Mouse (Mus musculus): ENCODE measurements around the gene Tmem201. TPM values are rescaled to one million over a fixed set of nuclear protein-coding genes. Genes with fewer than 3 reads are reported as not detected.

Gene Tmem201
- polyA plus RNA-seq, 2 experiments, result 3.5 to 7.2 TPM

DNA sequence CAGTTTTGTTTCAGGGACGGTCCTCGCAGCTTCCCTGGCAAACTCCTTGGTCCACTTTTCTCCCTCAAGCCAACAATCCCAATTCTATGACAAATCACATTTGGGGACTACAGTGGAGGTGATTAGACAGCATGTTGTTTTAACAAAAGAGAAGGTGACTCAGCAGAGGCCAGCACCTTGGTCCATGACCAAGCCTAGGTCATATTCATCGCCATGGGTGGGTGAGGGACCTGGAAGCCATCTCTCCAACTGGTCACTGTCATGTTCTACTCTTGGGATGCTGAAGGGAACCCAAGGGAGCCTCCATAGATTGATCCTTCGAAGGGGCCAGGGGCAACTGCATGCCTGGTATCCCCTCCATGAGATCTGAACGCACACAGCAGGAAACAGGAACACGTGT lies 3.6 kb downstream of the Tmem201 start:
- WGBS (ENCODE audit: insufficient replicate concordance), result 74% methylated on average over 6 of the region's 6 CpGs
- DNase-seq (ENCODE audit: low read depth in 3 of 3, low spot score in 3 of 3) (no peak), ATAC-seq (ENCODE audit: insufficient read depth) (no peak)
- no peak overlapping the region for H3K27ac ChIP-seq
- H3K9ac ChIP-seq (replicated peaks), result no peak overlapping the region
- H3K36me3 ChIP-seq (replicated peaks; ENCODE audit: control insufficient read depth, insufficient read depth, low read depth), result no peaks in the 10 kb centered on the region; the same call in 1 of the 2 replicates
- no peak overlapping the region for H3K4me3 ChIP-seq (ENCODE audit: insufficient read depth in 1 of 2, low read depth in 2 of 2, low read length in 2 of 2)
- no peaks in the 10 kb centered on the region for H3K27me3 ChIP-seq (ENCODE audit: control insufficient read depth, insufficient read depth, low read length)
- peaks cover 0 to 10% of the 10 kb centered on the region in 2 experiments; a peak in 3 of 4 replicates for H3K4me1 ChIP-seq (replicated peaks; ENCODE audit: control insufficient read depth in 2 of 2, insufficient read depth in 2 of 2, low read length in 1 of 2)
- no peak overlapping the region for H3K4me2 ChIP-seq (ENCODE audit: low read depth)
- TF ChIP-seq CTCF (IDR thresholded peaks at IDR 0.05; ENCODE audit: low read depth), result no peak
- no peak for TF ChIP-seq EP300 (IDR thresholded peaks at IDR 0.05; ENCODE audit: low read depth)
- H3K9me3 ChIP-seq (ENCODE audit: control insufficient read depth, low read length), result no peaks in the 10 kb centered on the region

DNA sequence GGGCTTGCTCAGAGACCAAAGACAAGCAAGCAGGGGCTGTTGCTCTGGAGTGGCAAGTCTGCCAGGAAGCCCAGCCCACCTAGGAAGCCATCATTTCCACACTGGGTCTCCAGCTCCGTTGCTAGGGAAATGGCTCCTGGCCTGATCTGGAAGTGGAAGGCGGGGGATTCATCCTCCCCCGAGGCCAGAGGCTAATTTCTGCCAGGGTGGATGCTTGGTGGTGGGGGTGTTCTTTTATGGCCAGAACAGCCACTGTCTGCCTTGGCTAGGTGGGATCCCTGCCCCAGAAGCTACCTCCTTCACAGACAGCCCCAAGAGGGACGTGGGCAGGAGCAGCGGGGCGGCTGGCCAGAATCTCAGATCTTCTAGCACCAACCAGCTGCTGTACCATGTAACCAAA lies 4.1 kb downstream of the Tmem201 start:
- H3K4me2 ChIP-seq (ENCODE audit: low read depth), result no peak overlapping the region
- WGBS (ENCODE audit: insufficient replicate concordance), result 59% methylated on average over 6 of the region's 6 CpGs

DNA sequence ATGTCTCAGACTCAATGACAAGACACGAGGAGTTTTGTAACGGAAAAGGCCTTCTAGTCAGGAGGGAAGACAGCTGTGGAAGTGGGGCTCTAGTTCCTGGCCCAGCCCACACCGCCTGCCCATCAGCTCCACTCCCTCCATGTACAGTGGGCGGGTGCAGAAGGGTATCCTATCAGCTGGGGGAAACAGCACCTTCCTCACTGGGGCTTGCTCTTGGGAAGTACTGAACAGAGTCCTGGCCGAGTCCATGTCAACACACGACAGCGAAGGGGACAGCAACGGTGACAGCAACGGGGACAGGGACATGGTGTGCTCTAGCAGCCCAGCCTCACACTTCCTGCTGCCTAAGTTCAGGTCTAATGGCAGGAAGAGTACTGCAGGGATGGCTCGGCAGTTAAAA lies 5.0 kb downstream of the Tmem201 start:
- TF ChIP-seq EP300 (IDR thresholded peaks at IDR 0.05; ENCODE audit: low read depth), result no peak
- no peak for TF ChIP-seq CTCF (IDR thresholded peaks at IDR 0.05; ENCODE audit: low read depth)
- no peak overlapping the region for H3K27ac ChIP-seq
- H3K27me3 ChIP-seq (ENCODE audit: control insufficient read depth, insufficient read depth, low read length), result no peaks in the 10 kb centered on the region
- H3K9me3 ChIP-seq (ENCODE audit: control insufficient read depth, low read length), result no peaks in the 10 kb centered on the region
- H3K36me3 ChIP-seq (replicated peaks; ENCODE audit: control insufficient read depth, insufficient read depth, low read depth), result no peaks in the 10 kb centered on the region; the same call in 1 of the 2 replicates
- no peak for DNase-seq (ENCODE audit: low read depth in 3 of 3, low spot score in 3 of 3)
- no peak overlapping the region for H3K4me3 ChIP-seq (ENCODE audit: insufficient read depth in 1 of 2, low read depth in 2 of 2, low read length in 2 of 2)
- ATAC-seq (ENCODE audit: insufficient read depth), result no peak
- WGBS (ENCODE audit: insufficient replicate concordance), result 38% methylated on average over 10 of the region's 10 CpGs
- no peak overlapping the region for H3K9ac ChIP-seq (replicated peaks)
- H3K4me1 ChIP-seq (replicated peaks; ENCODE audit: control insufficient read depth in 2 of 2, insufficient read depth in 2 of 2, low read length in 1 of 2), result peaks cover 0 to 9% of the 10 kb centered on the region in 2 experiments; a peak in 3 of 4 replicates
- no peak overlapping the region for H3K4me2 ChIP-seq (ENCODE audit: low read depth)

More for the DNA sequence above, 4.1 kb downstream of the Tmem201 start:
- Histone ChIP-seq H3K9me3 (ENCODE audit: control insufficient read depth, low read length) (no peaks in the 10 kb centered on the region), H3K4me3 (ENCODE audit: insufficient read depth in 1 of 2, low read depth in 2 of 2, low read length in 2 of 2) (no peak overlapping the region), H3K36me3 (replicated peaks; ENCODE audit: control insufficient read depth, insufficient read depth, low read depth) (no peaks in the 10 kb centered on the region; the same call in 1 of the 2 replicates), H3K9ac (replicated peaks) (no peak overlapping the region), H3K27ac (no peak overlapping the region), H3K27me3 (ENCODE audit: control insufficient read depth, insufficient read depth, low read length) (no peaks in the 10 kb centered on the region), H3K4me1 (replicated peaks; ENCODE audit: control insufficient read depth in 2 of 2, insufficient read depth in 2 of 2, low read length in 1 of 2) (peaks cover 0 to 10% of the 10 kb centered on the region in 2 experiments; a peak in 3 of 4 replicates)
- TF ChIP-seq CTCF (IDR thresholded peaks at IDR 0.05; ENCODE audit: low read depth) (no peak), EP300 (IDR thresholded peaks at IDR 0.05; ENCODE audit: low read depth) (no peak)
- DNase-seq (ENCODE audit: low read depth in 3 of 3, low spot score in 3 of 3) (no peak), ATAC-seq (ENCODE audit: insufficient read depth) (no peak)

DNA sequence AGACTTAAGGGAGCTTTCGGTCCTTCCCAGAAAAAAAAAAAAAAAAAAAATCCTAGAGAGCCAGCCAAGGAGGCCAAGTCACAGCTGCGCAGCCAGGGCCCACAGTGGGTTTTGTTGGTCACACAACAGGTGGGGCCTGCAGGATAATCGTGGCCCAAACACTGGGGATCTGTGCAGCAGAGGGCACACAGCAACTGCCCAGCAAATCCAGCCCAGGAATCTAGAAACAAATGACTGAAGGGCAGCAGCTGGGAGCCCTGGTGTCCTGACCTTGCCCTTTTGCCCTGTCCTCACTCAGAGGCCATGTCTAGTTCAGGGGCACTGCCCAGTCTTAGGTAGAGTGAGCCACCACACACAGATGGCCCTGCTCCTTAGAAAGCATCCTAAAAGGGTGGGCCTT lies 5.5 kb downstream of the Tmem201 start:
- peaks cover 0 to 8% of the 10 kb centered on the region in 2 experiments; a peak in 3 of 4 replicates for H3K4me1 ChIP-seq (replicated peaks; ENCODE audit: control insufficient read depth in 2 of 2, insufficient read depth in 2 of 2, low read length in 1 of 2)
- 86% methylated on average over 3 of the region's 3 CpGs for WGBS (ENCODE audit: insufficient replicate concordance)
- H3K27me3 ChIP-seq (ENCODE audit: control insufficient read depth, insufficient read depth, low read length), result no peaks in the 10 kb centered on the region
- no peak for ATAC-seq (ENCODE audit: insufficient read depth)
- TF ChIP-seq CTCF (IDR thresholded peaks at IDR 0.05; ENCODE audit: low read depth) (no peak), EP300 (IDR thresholded peaks at IDR 0.05; ENCODE audit: low read depth) (no peak)
- H3K4me2 ChIP-seq (ENCODE audit: low read depth), result no peak overlapping the region
- H3K27ac ChIP-seq, result no peak overlapping the region
- no peak for DNase-seq (ENCODE audit: low read depth in 3 of 3, low spot score in 3 of 3)
- H3K9me3 ChIP-seq (ENCODE audit: control insufficient read depth, low read length), result no peaks in the 10 kb centered on the region
- no peak overlapping the region for H3K4me3 ChIP-seq (ENCODE audit: insufficient read depth in 1 of 2, low read depth in 2 of 2, low read length in 2 of 2)
- no peak overlapping the region for H3K9ac ChIP-seq (replicated peaks)
- H3K36me3 ChIP-seq (replicated peaks; ENCODE audit: control insufficient read depth, insufficient read depth, low read depth), result no peaks in the 10 kb centered on the region; the same call in 1 of the 2 replicates

DNA sequence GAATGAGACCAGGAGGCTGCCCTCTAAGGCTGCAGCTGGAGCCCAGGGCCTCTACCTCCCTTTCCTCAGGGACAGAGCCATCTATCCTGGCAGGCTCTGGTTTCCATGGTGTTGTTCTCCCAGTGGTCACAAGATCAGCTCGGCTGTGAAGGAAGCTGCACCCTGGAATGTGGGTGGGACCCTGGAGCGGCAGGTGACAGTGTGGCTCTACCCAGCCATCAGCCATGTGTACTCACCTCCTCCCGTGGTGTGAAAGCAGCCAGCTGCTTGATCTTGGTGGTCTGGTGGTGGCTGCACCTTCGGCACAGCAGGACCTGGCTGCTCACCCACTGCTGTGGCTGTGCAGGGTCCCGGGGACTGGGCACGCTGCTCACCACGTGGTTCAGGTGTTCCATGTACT lies 7.0 kb downstream of the Tmem201 start:
- no peak overlapping the region for H3K4me2 ChIP-seq (ENCODE audit: low read depth)
- ATAC-seq (ENCODE audit: insufficient read depth) (no peak), DNase-seq (ENCODE audit: low read depth in 3 of 3, low spot score in 3 of 3) (no peak)
- H3K9ac ChIP-seq (replicated peaks), result no peak overlapping the region
- H3K9me3 ChIP-seq (ENCODE audit: control insufficient read depth, low read length), result no peaks in the 10 kb centered on the region
- H3K27ac ChIP-seq, result no peak overlapping the region
- H3K4me1 ChIP-seq (replicated peaks; ENCODE audit: control insufficient read depth in 2 of 2, insufficient read depth in 2 of 2, low read length in 1 of 2), result no peaks in the 10 kb centered on the region; a peak in 1 of 4 replicates
- no peaks in the 10 kb centered on the region for H3K27me3 ChIP-seq (ENCODE audit: control insufficient read depth, insufficient read depth, low read length)
- H3K4me3 ChIP-seq (ENCODE audit: insufficient read depth in 1 of 2, low read depth in 2 of 2, low read length in 2 of 2), result no peak overlapping the region
- no peak for TF ChIP-seq CTCF (IDR thresholded peaks at IDR 0.05; ENCODE audit: low read depth)
- no peak for TF ChIP-seq EP300 (IDR thresholded peaks at IDR 0.05; ENCODE audit: low read depth)
- WGBS (ENCODE audit: insufficient replicate concordance), result 49% methylated on average over 7 of the region's 7 CpGs
- no peaks in the 10 kb centered on the region; the same call in 1 of the 2 replicates for H3K36me3 ChIP-seq (replicated peaks; ENCODE audit: control insufficient read depth, insufficient read depth, low read depth)

Measured in liver, embryonic 14.5 days (tissue).